Mouse (Mus musculus) C2C12 (cell line): ENCODE measurements at regions not wholly inside any gene's neighbourhood (a gene's known extent, or its start where the extent isn't known, plus 50 kb on each side); places are given as distances from the start of the nearest gene placed in this dataset.

Source experiments
- CTCF ChIP-seq: IDR thresholded peaks from one replicate; pipeline ENCODE4 v1.5.1; 2011; ENCODE audit not compliant: control insufficient read depth, insufficient read depth, insufficient read length
- MAX ChIP-seq: IDR thresholded peaks from one replicate; pipeline ENCODE4 v1.6.1; 2011; ENCODE audit warnings: mild to moderate bottlenecking, control low read depth
- MYOD1 ChIP-seq: IDR thresholded peaks from one replicate; pipeline ENCODE4 v1.6.1; 2011; ENCODE audit warnings: low read depth; ENCODE audit not compliant: control insufficient read depth, insufficient read length
- MYOG ChIP-seq: IDR thresholded peaks from one replicate; pipeline ENCODE4 v1.6.1; 2011; ENCODE audit not compliant: control insufficient read depth, insufficient read length; ENCODE audit errors: extremely low read depth

DNA sequence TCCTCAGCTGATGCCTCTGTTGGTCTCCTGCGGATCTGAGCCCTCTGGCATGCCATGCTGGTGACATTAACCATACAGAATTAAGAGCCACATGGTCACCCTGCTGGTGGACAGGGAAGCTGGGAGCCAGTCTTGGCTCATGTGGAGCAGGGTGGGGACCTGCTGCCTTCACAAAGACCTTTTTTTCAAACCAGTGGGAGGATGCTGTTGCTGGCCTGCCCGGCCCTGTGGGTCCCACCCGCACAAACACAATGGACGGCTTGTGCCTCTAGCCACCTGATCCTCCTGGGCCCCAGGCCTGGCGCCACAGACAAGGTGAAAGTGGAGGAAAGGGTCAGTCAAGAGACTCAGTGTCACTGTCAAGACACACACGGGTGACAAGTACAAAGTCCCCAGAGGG lies 73.4 kb downstream of the Sik1 start:
- TF ChIP-seq CTCF, result no peak
- TF ChIP-seq MAX, result no peak
- no peak for TF ChIP-seq MYOD1
- TF ChIP-seq MYOG, result no peak
